Mouse (Mus musculus) E14TG2a.4 (cell line): ENCODE measurements at regions not wholly inside any gene's neighbourhood (a gene's known extent, or its start where the extent isn't known, plus 50 kb on each side); places are given as distances from the start of the nearest gene placed in this dataset.

Source experiments
- H3K27me3 ChIP-seq: 2 replicates; pipeline ENCODE4 v1.6.1; 2014; ENCODE audit warnings: low read length, control low read depth; ENCODE audit not compliant: insufficient read depth
- H3K36me3 ChIP-seq: 2 replicates; pipeline ENCODE4 v1.6.1; 2014; ENCODE audit warnings: low read length, control low read depth; ENCODE audit not compliant: insufficient read depth
- H3K4me1 ChIP-seq: replicated peaks from 2 replicates; pipeline ENCODE4 v1.6.1; 2014; ENCODE audit warnings: low read depth, low read length, control low read depth
- H3K4me3 ChIP-seq: replicated peaks from 2 replicates; pipeline ENCODE4 v1.5.1; 2014; ENCODE audit warnings: mild to moderate bottlenecking, low read length
- H3K9me3 ChIP-seq: 2 replicates; pipeline ENCODE4 v1.6.1; 2014; ENCODE audit warnings: low read length, control low read depth
- CTCF ChIP-seq: conservative IDR thresholded peaks from 2 replicates; pipeline ENCODE4 v1.5.1; 2014; ENCODE audit warnings: low read length
- NANOG ChIP-seq: IDR thresholded peaks from 2 replicates; pipeline ENCODE4 v1.6.1; 2014; ENCODE audit warnings: borderline replicate concordance, low read length, mixed read lengths
- POU5F1 ChIP-seq: IDR thresholded peaks from 2 replicates; pipeline ENCODE4 v1.6.1; 2014; ENCODE audit warnings: low read length, borderline replicate concordance

- Histone ChIP-seq H3K9me3 (no peaks in the 10 kb centered on the region), H3K4me1 (no peaks in the 10 kb centered on the region), H3K27me3 (no peaks in the 10 kb centered on the region), H3K4me3 (no peak overlapping the region), H3K36me3 (no peaks in the 10 kb centered on the region)
- no peak for TF ChIP-seq POU5F1
- no peak for TF ChIP-seq NANOG
- TF ChIP-seq CTCF: no peak
Measured at GRCm38 (mm10) chr16:53480664-53481063, 1026.8 kb upstream of the Alcam start.

GRCm38 (mm10) chr16:53439511-53439910 is 985.6 kb upstream of the Alcam start:
- H3K36me3 ChIP-seq: no peaks in the 10 kb centered on the region
- no peak overlapping the region for H3K4me3 ChIP-seq
- TF ChIP-seq NANOG (no peak), POU5F1 (no peak), CTCF (no peak)
- H3K4me1 ChIP-seq: no peaks in the 10 kb centered on the region
- no peaks in the 10 kb centered on the region for H3K9me3 ChIP-seq
- H3K27me3 ChIP-seq: no peaks in the 10 kb centered on the region

GRCm38 (mm10) chr16:53418416-53418815 is 964.5 kb upstream of the Alcam start:
- Histone ChIP-seq H3K4me1 (no peaks in the 10 kb centered on the region), H3K9me3 (no peaks in the 10 kb centered on the region), H3K27me3 (no peaks in the 10 kb centered on the region), H3K36me3 (no peaks in the 10 kb centered on the region), H3K4me3 (no peak overlapping the region)
- no peak for TF ChIP-seq POU5F1
- no peak for TF ChIP-seq NANOG
- no peak for TF ChIP-seq CTCF

- no peaks in the 10 kb centered on the region for H3K36me3 ChIP-seq
- TF ChIP-seq NANOG (no peak), CTCF (no peak), POU5F1 (no peak)
- H3K27me3 ChIP-seq: no peaks in the 10 kb centered on the region
- H3K9me3 ChIP-seq: peaks cover 13% of the 10 kb centered on the region; the same call in 1 of the 2 replicates
- H3K4me3 ChIP-seq: no peak overlapping the region
- H3K4me1 ChIP-seq: no peaks in the 10 kb centered on the region
Measured at GRCm38 (mm10) chr16:53385176-53385575, 931.3 kb upstream of the Alcam start.

GRCm38 (mm10) chr16:53342153-53342552 is 888.3 kb upstream of the Alcam start:
- no peak overlapping the region for H3K4me3 ChIP-seq
- H3K36me3 ChIP-seq: no peaks in the 10 kb centered on the region
- H3K9me3 ChIP-seq: no peaks in the 10 kb centered on the region
- no peak for TF ChIP-seq POU5F1
- no peak for TF ChIP-seq NANOG
- H3K4me1 ChIP-seq: no peaks in the 10 kb centered on the region
- no peaks in the 10 kb centered on the region for H3K27me3 ChIP-seq

GRCm38 (mm10) chr16:53326353-53326752 is 872.5 kb upstream of the Alcam start:
- no peak for TF ChIP-seq CTCF
- TF ChIP-seq NANOG: no peak
- no peak for TF ChIP-seq POU5F1
- Histone ChIP-seq H3K4me3 (no peak overlapping the region), H3K36me3 (no peaks in the 10 kb centered on the region), H3K27me3 (no peaks in the 10 kb centered on the region), H3K4me1 (no peaks in the 10 kb centered on the region), H3K9me3 (no peaks in the 10 kb centered on the region)

- Histone ChIP-seq H3K9me3 (peaks cover 8% of the 10 kb centered on the region; the same call in 1 of the 2 replicates), H3K4me3 (no peak overlapping the region), H3K27me3 (no peaks in the 10 kb centered on the region), H3K4me1 (no peaks in the 10 kb centered on the region), H3K36me3 (no peaks in the 10 kb centered on the region)
- TF ChIP-seq CTCF (no peak), POU5F1 (no peak), NANOG (no peak)
Measured at GRCm38 (mm10) chr16:53292081-53292480, 838.2 kb upstream of the Alcam start.

- H3K4me3 ChIP-seq: no peak overlapping the region
- H3K4me1 ChIP-seq: no peaks in the 10 kb centered on the region
- no peaks in the 10 kb centered on the region for H3K27me3 ChIP-seq
- TF ChIP-seq NANOG (no peak), CTCF (no peak), POU5F1 (no peak)
- H3K36me3 ChIP-seq: no peaks in the 10 kb centered on the region
- no peaks in the 10 kb centered on the region for H3K9me3 ChIP-seq
Measured at GRCm38 (mm10) chr16:53282014-53282413, 828.1 kb upstream of the Alcam start.

- H3K27me3 ChIP-seq: no peaks in the 10 kb centered on the region
- no peaks in the 10 kb centered on the region for H3K36me3 ChIP-seq
- no peaks in the 10 kb centered on the region for H3K9me3 ChIP-seq
- H3K4me3 ChIP-seq: no peak overlapping the region
- TF ChIP-seq CTCF (peak; percentile 62), POU5F1 (no peak)
- no peaks in the 10 kb centered on the region for H3K4me1 ChIP-seq
Measured at GRCm38 (mm10) chr16:53266116-53266515, 812.2 kb upstream of the Alcam start.
